Mouse (Mus musculus) brain, adult 2 months (tissue): Measurements from ENCODE around the gene Nfe2.
"Not testable (repeated sequence)": the region's sequence is repeated elsewhere in the genome, so short reads cannot be mapped to it uniquely, and the experiment has no call there.

Experiments used
- DNase-seq: peaks from one replicate; pipeline ENCODE4 v3.0.0; 2011; ENCODE audit warnings: low read depth, low spot score

Nfe2 gene

DNA sequence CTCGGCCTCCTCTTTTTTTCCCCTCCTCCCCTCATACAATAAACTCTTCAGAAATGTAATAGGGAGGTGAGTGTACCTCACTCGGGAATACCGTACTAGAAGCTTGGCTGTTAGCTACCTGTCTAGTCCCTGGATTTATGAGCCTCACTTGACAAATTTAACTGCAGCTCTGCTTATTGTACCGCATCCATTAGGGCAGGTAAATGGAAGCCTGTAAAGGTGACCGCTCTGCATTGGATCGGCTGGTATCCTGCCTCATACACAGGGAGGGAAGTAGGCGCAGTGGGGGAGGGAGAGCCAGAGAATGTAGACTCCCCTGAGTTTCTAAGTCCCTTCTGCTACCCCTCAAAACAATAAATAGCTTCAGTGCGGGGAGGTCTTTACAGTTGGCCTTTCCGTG lies 32.6 kb upstream of the Nfe2 start:
- no peak for DNase-seq

GRCm38 (mm10) chr15:103290417-103290816 lies 32.2 kb upstream of the Nfe2 start:
- DNase-seq: no peak

DNA sequence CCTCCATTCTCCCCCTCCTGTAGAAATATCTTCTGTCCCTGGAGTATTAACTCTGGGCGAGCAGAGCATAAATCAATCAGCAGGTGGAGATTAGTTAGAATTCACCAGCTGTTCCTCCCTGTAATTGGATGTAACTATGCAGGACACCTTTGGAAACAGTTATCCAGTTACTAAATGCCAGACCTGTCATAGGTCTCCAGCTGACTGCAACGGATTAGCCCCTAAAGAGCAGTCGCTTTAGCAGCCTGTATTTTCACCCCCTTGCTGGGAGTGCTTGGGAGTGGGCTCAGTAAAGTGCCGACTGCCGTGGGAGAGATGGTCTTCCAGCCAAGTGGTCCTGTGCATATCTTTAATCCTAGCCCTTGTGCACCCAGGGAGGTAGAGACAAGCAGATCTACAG lies 31.4 kb upstream of the Nfe2 start:
- no peak for DNase-seq

- peak; percentile 76 for DNase-seq
Observed at GRCm38 (mm10) chr15:103285778-103286417, 27.7 kb upstream of the Nfe2 start.

- DNase-seq: no peak
Observed at GRCm38 (mm10) chr15:103284647-103285046, 26.4 kb upstream of the Nfe2 start.

- DNase-seq: peak; percentile 44
Observed at GRCm38 (mm10) chr15:103284066-103284465, 25.9 kb upstream of the Nfe2 start.

DNA sequence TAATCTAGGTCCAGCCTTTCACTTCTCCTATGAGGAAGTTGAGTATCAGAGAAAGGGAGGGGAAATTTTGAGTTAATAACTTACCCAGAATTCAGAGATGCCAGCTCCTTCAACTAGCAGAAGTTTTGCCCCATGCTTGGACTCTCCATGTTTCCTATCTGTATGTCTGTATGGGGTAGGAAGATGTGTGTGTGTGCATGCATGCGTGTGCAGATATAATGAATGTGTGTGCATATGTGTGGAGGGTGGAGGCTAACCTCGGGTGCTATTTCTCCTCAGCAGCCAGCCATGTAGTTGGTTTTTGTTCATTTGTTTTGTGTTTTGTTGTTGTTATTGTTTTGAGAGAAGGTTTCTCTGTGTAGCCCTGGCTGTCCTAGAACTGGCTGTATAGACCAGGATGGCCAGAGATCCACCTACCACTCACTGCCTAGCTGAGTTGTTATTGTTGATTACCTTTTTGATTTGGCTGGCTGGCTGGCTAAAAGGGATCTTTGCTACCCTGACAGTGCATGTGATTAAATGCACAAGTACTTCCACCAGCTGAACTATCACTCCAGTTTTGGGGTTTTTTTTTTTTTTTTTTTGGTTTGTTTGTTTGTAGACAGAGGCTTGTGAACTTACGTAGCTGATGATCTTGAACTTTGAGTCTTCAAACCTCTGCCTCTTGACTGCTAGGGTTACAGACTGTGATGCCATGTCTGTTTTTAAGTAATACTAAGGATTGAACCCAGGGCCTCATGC lies 23.4 kb upstream of the Nfe2 start:
- no peak for DNase-seq

GRCm38 (mm10) chr15:103280817-103281464 lies 22.7 kb upstream of the Nfe2 start:
- peak; percentile 44 for DNase-seq

DNA sequence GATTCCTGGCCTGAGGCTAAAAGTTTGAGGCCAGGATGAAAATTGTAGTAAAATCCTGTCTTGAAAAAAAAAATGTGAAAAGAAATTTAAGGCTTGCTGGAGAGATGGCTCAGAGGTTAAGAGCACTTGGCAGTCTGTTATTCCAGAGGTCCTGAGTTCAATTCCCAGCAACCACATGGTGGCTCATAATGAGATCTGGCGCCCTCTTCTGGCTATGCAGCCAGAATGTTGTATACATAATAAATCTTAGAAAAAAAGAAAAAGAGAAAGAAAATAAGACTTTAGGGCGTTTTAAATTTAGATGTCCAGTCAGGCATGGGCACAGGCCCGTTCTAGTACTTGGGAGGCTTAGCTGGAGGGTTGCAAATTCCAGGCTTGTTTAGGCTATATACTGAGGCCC lies 21.5 kb upstream of the Nfe2 start:
- DNase-seq: no peak

DNA sequence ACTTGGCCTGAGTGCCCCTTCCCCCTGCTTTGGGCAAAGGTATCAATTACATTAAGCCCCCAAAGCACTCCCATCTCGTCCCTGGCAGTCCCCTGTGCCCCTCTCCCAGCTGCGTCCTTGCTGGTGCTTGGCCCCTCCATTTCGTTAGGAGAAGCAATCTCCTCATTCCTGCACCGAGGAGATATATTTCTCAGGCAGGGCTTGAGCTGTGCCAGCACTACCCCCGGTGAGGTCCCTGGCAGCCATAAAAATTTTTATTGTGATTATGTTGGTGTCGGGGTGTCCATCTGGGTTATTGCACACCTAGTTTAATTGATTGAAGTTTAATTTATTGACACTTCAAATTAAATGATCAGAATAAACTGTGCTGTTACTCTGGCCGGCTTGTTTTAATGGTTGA lies 19.7 kb upstream of the Nfe2 start:
- DNase-seq: no peak

DNA sequence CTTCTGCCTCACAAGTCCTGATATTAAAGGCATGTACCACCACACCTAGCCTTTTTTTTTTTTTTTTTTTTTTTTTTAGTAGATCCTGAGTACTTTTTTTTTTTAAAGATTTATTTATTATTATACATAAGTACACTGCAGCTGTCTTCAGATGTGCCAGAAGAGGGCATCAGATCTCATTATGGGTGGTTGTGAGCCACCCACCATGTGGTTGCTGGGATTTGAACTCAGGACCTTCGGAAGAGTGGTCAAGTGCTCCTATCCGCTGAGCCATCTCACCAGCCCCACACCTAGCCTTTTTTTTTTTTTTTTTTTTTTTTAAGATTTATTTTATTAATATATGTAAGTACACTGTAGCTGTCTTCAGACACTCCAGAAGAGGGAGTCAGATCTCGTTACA lies 17.7 kb upstream of the Nfe2 start:
- DNase-seq: not testable (repeated sequence)

DNA sequence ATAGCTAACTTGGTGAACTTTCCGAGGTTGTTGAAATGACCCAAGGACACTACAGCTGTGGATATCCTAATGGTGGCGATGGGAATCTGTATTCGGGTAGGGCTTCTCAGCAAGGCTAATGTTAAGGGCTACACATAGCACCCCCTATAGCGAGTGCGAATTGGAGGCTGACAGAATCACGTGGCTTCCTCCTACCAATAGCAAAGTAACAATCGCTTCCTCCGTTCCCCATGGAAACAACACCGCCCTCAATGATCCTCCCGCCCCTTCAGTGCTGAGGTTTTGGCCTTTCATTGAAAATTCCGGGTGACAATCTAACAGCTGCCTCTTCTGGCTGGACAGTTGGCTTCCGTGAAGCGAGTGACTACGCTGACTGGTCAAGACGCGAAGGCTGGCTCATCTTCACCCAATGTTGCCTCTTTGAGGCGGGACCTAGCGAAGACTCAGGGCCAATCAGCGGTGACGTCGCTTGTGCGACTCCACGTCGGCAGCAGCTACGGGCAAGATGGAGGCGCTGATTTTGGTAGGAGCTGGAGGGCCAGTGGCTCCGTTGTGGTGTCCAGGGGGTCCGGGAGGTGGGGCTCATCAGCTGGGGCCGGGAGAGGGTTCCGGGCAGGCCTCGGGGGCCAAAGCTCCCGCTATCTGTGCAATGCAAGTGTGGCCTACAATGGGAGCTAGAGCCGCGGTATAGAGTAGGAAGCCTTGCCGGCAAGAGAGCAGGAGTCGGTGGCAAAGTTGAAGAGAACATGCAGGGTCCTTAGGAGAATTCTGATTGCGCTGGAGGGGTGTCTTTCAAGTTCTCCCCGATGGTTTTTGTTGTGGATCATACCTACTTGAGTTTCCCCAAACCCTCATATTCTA lies 14.4 kb upstream of the Nfe2 start, which contains the start of gene Copz1:
TSS of gene Copz1 (plus strand) at position 296 of the 861 bp plus-strand sequence.
- DNase-seq: peak; percentile 100

DNA sequence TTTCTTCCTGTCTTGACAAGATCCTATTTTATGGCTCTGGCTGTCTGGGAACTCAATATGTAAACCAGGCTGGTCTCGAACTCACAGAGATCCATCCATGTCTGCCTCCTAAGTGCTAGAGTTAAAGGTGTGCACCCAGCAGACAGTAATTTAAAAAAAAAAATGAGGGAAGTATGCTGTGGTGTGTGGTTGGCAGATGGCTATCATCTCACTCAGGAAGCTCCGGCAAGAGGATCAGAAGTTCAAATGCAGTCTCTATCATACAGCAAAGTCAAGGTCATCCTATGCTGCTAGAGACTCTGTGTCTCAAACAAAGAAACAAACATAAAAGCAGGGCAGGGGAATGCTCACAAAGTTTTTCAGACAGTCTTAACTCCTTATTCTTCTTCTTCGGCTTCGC lies 10.7 kb upstream of the Nfe2 start:
- no peak for DNase-seq

DNA sequence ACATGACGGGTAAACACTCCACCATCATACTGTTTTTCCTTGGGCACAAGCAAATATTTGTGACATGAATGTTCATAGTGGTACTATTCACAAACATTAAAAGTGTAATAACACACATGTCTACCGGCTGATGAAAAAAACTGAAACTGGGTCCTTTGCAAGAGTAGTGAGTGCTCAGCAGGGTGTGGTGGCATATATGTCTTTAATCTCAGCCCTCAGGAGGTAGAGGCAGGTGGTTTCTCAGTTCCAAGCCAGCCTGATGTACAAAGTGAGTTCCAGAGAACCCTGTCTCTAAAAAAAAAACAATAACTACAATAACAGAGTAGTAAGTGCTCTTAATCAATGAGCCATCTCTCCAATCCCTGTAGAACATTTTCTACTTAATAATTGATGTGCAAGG lies 6.6 kb upstream of the Nfe2 start:
- DNase-seq: no peak

- DNase-seq: no peak
Observed at GRCm38 (mm10) chr15:103259989-103260388, 1.8 kb upstream of the Nfe2 start.

DNA sequence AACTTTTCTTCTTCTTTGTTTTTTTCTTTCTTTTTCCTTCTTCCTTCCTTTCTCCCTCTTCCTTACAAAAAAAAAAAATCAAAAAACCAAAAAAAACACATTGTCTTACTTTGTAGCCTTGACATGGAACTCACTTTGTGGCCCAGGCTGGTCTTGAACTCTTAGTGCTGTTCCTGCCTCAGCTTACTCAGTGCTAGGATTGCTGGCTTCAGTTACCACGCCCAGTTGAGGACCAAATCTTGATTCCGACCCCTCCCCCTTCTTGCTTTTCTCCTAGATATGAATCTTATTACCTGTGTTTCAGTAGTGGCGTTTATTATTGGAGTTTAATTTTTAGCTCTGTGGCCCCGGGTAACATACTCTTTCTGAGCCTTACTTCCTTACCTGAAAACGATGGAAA lies 959 bp upstream of the Nfe2 start:
- no peak for DNase-seq

DNA sequence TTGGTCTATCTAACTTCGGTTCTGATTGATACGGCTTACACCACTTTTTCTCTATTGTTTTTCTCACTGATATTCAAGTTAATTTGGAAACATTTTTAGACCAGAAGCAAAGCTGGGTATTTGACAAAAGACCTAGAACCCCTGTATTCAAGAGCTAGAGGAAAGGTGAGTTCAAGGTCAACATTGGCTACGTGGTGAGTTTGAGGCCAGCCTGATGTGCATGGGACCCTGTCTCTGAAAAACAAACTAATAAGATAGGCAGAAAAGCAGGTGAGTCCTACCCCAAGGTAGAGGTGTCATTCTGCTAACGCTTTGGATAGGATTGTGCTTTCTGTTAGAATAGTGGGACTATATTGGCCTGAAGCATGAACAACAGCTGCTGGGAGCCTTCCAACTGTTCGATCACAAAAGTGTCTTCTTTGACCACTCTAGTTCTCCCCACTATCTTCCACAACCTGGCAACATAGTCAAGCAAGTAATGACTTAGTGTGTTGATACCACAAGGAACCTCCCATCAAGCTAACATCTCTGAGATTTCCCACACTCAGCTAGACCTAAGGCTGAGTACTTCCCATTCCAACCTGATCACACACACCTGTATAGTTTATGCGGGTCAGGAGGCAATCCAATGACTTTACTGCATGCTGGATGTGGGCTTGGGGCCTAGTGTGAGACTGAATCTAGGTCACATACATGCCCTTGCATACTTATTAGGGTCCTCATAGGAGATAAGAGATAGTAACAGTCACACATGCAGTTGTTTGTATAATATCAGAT lies 1.8 kb downstream of the Nfe2 start:
- no peak for DNase-seq

DNA sequence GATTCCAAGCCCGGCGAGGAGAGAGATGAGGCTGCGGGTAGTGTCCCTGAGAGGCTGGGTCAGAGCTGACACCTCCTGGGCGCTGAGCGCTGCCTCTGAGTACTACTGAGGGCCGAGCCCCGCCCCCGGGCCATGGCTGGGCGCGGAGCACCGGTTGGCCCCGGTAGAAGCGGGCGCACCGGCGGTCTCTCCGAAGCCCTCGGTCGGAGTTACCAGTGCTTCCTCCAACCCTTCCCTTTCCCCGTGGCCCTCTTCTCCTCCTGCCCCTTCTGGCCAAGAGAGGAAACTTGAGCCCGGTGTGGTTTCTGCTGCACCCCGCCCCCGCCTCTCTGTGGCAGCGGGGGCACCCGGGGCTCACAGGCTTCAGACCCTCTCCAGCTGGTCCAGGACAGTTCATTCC lies 3.0 kb downstream of the Nfe2 start:
- no peak for DNase-seq

GRCm38 (mm10) chr15:103253352-103253751 lies 4.9 kb downstream of the Nfe2 start:
- DNase-seq: no peak

- no peak for DNase-seq
Observed at GRCm38 (mm10) chr15:103252660-103253059, 5.5 kb downstream of the Nfe2 start.

DNA sequence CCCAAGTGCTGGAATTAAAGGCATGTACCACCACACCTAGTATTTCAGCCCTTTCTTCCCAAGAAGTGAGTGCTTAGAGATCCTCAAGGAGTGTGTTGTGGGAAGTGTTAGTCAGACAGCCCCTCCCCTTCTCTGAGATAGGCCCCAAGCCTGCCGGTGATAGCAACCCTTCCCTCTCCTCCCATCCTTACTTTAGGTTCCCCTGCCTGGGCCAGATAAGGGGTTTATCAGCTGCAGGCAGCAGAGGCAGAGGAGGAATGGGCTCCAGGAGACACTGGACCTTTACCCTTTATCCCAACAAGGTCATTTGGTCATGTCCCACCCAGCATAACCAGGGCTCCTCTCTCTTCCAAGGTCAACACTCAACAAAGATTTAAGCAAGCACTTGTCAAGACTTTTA lies 6.6 kb downstream of the Nfe2 start:
- no peak for DNase-seq
